Mouse (Mus musculus) gastrocnemius, adult 2 months (tissue): Measurements from ENCODE around the gene Ugt1a10. TPM values are rescaled to one million over a fixed set of nuclear protein-coding genes. Genes with fewer than 3 reads are reported as not detected.

Experiments
- DNase-seq: peaks from one replicate; pipeline ENCODE4 v3.0.0; 2022
- H3K27ac ChIP-seq: fragments of 200-600 bp; 2 replicates; pipeline ENCODE4 v1.8.1; 2022; ENCODE audit warnings: mild to moderate bottlenecking
- H3K4me3 ChIP-seq: fragments of 200-600 bp; 2 replicates; pipeline ENCODE4 v1.8.1; 2022; ENCODE audit warnings: mild to moderate bottlenecking, moderate library complexity
- CTCF ChIP-seq: fragments of 200-600 bp; IDR thresholded peaks from 2 replicates; pipeline ENCODE4 v1.8.1; 2022; ENCODE audit warnings: antibody characterized with exemption, mild to moderate bottlenecking, moderate library complexity
- intact Hi-C: fragments of 180-260 bp; cut with DNase I; formaldehyde crosslinking; loops from one replicate; pipeline ENCODE4 v1.15.1; 2025
- total RNA-seq, 2 experiments: library from RNA; stranded (reverse); gene quantifications; 2 replicates each; pipeline ENCODE4 v1.2.3; 2021

The Ugt1a10 gene
- total RNA-seq, 2 experiments from 2014 or later = not detected

- H3K4me3 ChIP-seq = no peak overlapping the region
- peak; percentile 36 for DNase-seq
- H3K27ac ChIP-seq = no peak overlapping the region
- TF ChIP-seq CTCF = no peak
- intact Hi-C loops = no loop called here
These were observed 180.1 kb downstream of the Ugt1a10 start for GRCm38 (mm10) chr1:88235046-88235893.

GRCm38 (mm10) chr1:88235894-88236415, 180.8 kb downstream of the Ugt1a10 start:
- intact Hi-C loops = no loop called here
- no peak for TF ChIP-seq CTCF

GRCm38 (mm10) chr1:88237311-88237710, 182.1 kb downstream of the Ugt1a10 start:
- peak; percentile 19 for DNase-seq
- TF ChIP-seq CTCF = no peak
- Histone ChIP-seq H3K4me3 (no peak overlapping the region), H3K27ac (no peak overlapping the region)
- intact Hi-C loops = no loop called here

More at GRCm38 (mm10) chr1:88235894-88236415, 180.8 kb downstream of the Ugt1a10 start:
- Histone ChIP-seq H3K27ac (no peak overlapping the region), H3K4me3 (no peak overlapping the region)
- DNase-seq = peak; percentile 8

GRCm38 (mm10) chr1:88238771-88239170, 183.6 kb downstream of the Ugt1a10 start:
- Histone ChIP-seq H3K4me3 (no peak overlapping the region), H3K27ac (no peak overlapping the region)
- no peak for TF ChIP-seq CTCF
- no peak for DNase-seq
- intact Hi-C loops = no loop called here

GRCm38 (mm10) chr1:88240072-88240471, 184.9 kb downstream of the Ugt1a10 start:
- no peak for DNase-seq
- intact Hi-C loops = no loop called here

GRCm38 (mm10) chr1:88240579-88240978, 185.4 kb downstream of the Ugt1a10 start:
- DNase-seq = no peak

More at GRCm38 (mm10) chr1:88240072-88240471, 184.9 kb downstream of the Ugt1a10 start:
- Histone ChIP-seq H3K27ac (no peak overlapping the region), H3K4me3 (no peak overlapping the region)
- TF ChIP-seq CTCF = no peak

GRCm38 (mm10) chr1:88243861-88244260, 188.7 kb downstream of the Ugt1a10 start:
- intact Hi-C loops = no loop called here
- no peak overlapping the region for H3K27ac ChIP-seq
- no peak overlapping the region for H3K4me3 ChIP-seq
- no peak for DNase-seq
- no peak for TF ChIP-seq CTCF

More at GRCm38 (mm10) chr1:88240579-88240978, 185.4 kb downstream of the Ugt1a10 start:
- intact Hi-C loops = no loop called here
- TF ChIP-seq CTCF = no peak
- Histone ChIP-seq H3K27ac (no peak overlapping the region), H3K4me3 (no peak overlapping the region)

- intact Hi-C loops = no loop called here
- Histone ChIP-seq H3K27ac (no peak overlapping the region), H3K4me3 (no peak overlapping the region)
- TF ChIP-seq CTCF = no peak
- no peak for DNase-seq
These were observed 190.7 kb downstream of the Ugt1a10 start for GRCm38 (mm10) chr1:88245881-88246280.

GRCm38 (mm10) chr1:88246386-88246785, 191.2 kb downstream of the Ugt1a10 start:
- no peak for TF ChIP-seq CTCF
- intact Hi-C loops = no loop called here
- DNase-seq = no peak
- Histone ChIP-seq H3K4me3 (no peak overlapping the region), H3K27ac (no peak overlapping the region)

GRCm38 (mm10) chr1:88247660-88248059, 192.5 kb downstream of the Ugt1a10 start:
- no peak for DNase-seq
- Histone ChIP-seq H3K27ac (no peak overlapping the region), H3K4me3 (no peak overlapping the region)
- intact Hi-C loops = no loop called here
- no peak for TF ChIP-seq CTCF

- no peak for TF ChIP-seq CTCF
- H3K4me3 ChIP-seq = no peak overlapping the region
- no peak for DNase-seq
- intact Hi-C loops = no loop called here
- no peak overlapping the region for H3K27ac ChIP-seq
These were observed 193.5 kb downstream of the Ugt1a10 start for GRCm38 (mm10) chr1:88248658-88249057.

GRCm38 (mm10) chr1:88249596-88249995, 194.4 kb downstream of the Ugt1a10 start:
- Histone ChIP-seq H3K4me3 (no peak overlapping the region), H3K27ac (no peak overlapping the region)
- intact Hi-C loops = no loop called here
- TF ChIP-seq CTCF = no peak
- no peak for DNase-seq

- intact Hi-C loops = no loop called here
These were observed 194.8 kb downstream of the Ugt1a10 start for GRCm38 (mm10) chr1:88250023-88250422.

GRCm38 (mm10) chr1:88253106-88253505, 197.9 kb downstream of the Ugt1a10 start:
- H3K27ac ChIP-seq = no peak overlapping the region
- H3K4me3 ChIP-seq = no peak overlapping the region
- no peak for TF ChIP-seq CTCF
- no peak for DNase-seq
- intact Hi-C loops = no loop called here

More at GRCm38 (mm10) chr1:88250023-88250422, 194.8 kb downstream of the Ugt1a10 start:
- H3K4me3 ChIP-seq = no peak overlapping the region
- no peak for TF ChIP-seq CTCF
- no peak for DNase-seq
- no peak overlapping the region for H3K27ac ChIP-seq
